Mouse (Mus musculus) lung, embryonic 16.5 days (tissue): Measurements from ENCODE around the gene Slc38a8. TPM values are rescaled to one million over a fixed set of nuclear protein-coding genes. Genes with fewer than 3 reads are reported as not detected.
A peak's percentile ranks its signal among the peaks of the same experiment; 100 is the strongest.

Experiments
- ATAC-seq: fragments of 200-750 bp; cut with Nextera tagmentation; 2 replicates; pipeline ENCODE4 v1.8.0; 2017; ENCODE audit warnings: low read depth, mild to moderate bottlenecking, moderate library complexity
- H3K27ac ChIP-seq: fragments of 300-500 bp; sonication (generic); 2 replicates; pipeline ENCODE4 v1.5.1; 2014; ENCODE audit warnings: mild to moderate bottlenecking, control low read depth, low read length
- H3K27me3 ChIP-seq: fragments of 300-500 bp; sonication (generic); 2 replicates; pipeline ENCODE4 v1.6.1; 2014; ENCODE audit warnings: low read depth, low read length, mixed read lengths; ENCODE audit not compliant: control insufficient read depth, insufficient read depth
- H3K36me3 ChIP-seq: fragments of 300-500 bp; sonication (generic); 2 replicates; pipeline ENCODE4 v1.6.1; 2014; ENCODE audit warnings: low read length; ENCODE audit not compliant: control insufficient read depth, insufficient read depth
- H3K4me1 ChIP-seq: fragments of 300-500 bp; sonication (generic); replicated peaks from 2 replicates; pipeline ENCODE4 v1.6.1; 2014; ENCODE audit warnings: low read length, mixed read lengths; ENCODE audit not compliant: control insufficient read depth, insufficient read depth
- H3K4me2 ChIP-seq: fragments of 300-500 bp; sonication (generic); 2 replicates; pipeline ENCODE4 v1.6.1; 2014; ENCODE audit warnings: low read depth, low read length, control low read depth
- H3K4me3 ChIP-seq: fragments of 300-500 bp; sonication (generic); 2 replicates; pipeline ENCODE4 v1.5.1; 2014; ENCODE audit warnings: mild to moderate bottlenecking, low read length, control low read depth
- H3K9ac ChIP-seq: fragments of 300-500 bp; sonication (generic); 2 replicates; pipeline ENCODE4 v1.6.1; 2014; ENCODE audit warnings: low read length, control low read depth
- H3K9me3 ChIP-seq: fragments of 300-500 bp; sonication (generic); 2 replicates; pipeline ENCODE4 v1.6.1; 2016; ENCODE audit warnings: low read length; ENCODE audit not compliant: control insufficient read depth
- WGBS: fragments of 180-500 bp; shearing (Covaris S2); extraction: QIAGEN DNeasy Blood & Tissue Kit; methylation state at CpG from one replicate; pipeline ENCODE4 v1.1.7; 2014; 5-methylcytosine and 5-hydroxymethylcytosine counted together
- polyA plus RNA-seq: library from polyadenylated mRNA; unstranded; fragments of >200 nt; fragmentation: Nextera tagmentation; extraction: Ambion mirVana; gene quantifications from 2 replicates; pipeline ENCODE4 v1.2.1, GENCODE M21; 2015

Gene Slc38a8
- polyA plus RNA-seq, result not detected in 2 replicates

- no peak within 1 kb of the TSS; the same call in 1 of the 2 replicates for H3K9ac ChIP-seq
Observed at GRCm38 (mm10) chr8:119501598-119501997, at the start of gene Slc38a8. Gene Slc38a8, minus strand, starts transcription at chr8:119501698.

GRCm38 (mm10) chr8:119548560-119549113, 47.1 kb upstream of the Slc38a8 start:
- peaks cover 16% of the 10 kb centered on the region for H3K36me3 ChIP-seq
- peaks cover 3% of the 10 kb centered on the region; the same call in 1 of the 2 replicates for H3K4me1 ChIP-seq
- no peak overlapping the region for H3K9ac ChIP-seq
- no peak overlapping the region for H3K4me3 ChIP-seq
- no peak overlapping the region for H3K4me2 ChIP-seq
- WGBS, result 62% methylated on average over 7 of the region's 7 CpGs
- H3K27me3 ChIP-seq, result no peaks in the 10 kb centered on the region
- ATAC-seq, result no peak
- H3K9me3 ChIP-seq, result no peaks in the 10 kb centered on the region
- H3K27ac ChIP-seq, result no peak overlapping the region

More at GRCm38 (mm10) chr8:119501598-119501997, at the start of gene Slc38a8:
- no peak within 1 kb of the TSS for H3K27ac ChIP-seq
- 0 out of 2 replicates have a peak, but pooled peaks cover 2% of the 10 kb centered on the region for H3K36me3 ChIP-seq
- H3K9me3 ChIP-seq, result no peaks in the 10 kb centered on the region
- no peak within 1 kb of the TSS for H3K4me3 ChIP-seq
- no peaks in the 10 kb centered on the region for H3K27me3 ChIP-seq
- ATAC-seq, result no peak
- WGBS, result 28% methylated on average over 5 of the region's 5 CpGs
- H3K4me1 ChIP-seq, result 0 out of 2 replicates have a peak, but pooled peaks cover 4% of the 10 kb centered on the region
- no peak within 1 kb of the TSS for H3K4me2 ChIP-seq

GRCm38 (mm10) chr8:119547019-119547691, 45.7 kb upstream of the Slc38a8 start:
- peak; percentile 36; the same call in 1 of the 2 replicates for ATAC-seq
- no peaks in the 10 kb centered on the region for H3K27me3 ChIP-seq
- H3K4me1 ChIP-seq, result no peaks in the 10 kb centered on the region
- no peak overlapping the region for H3K4me3 ChIP-seq
- H3K27ac ChIP-seq, result no peak overlapping the region
- H3K4me2 ChIP-seq, result no peak overlapping the region
- H3K36me3 ChIP-seq, result peaks cover 26% of the 10 kb centered on the region
- no peak overlapping the region for H3K9ac ChIP-seq
- no peaks in the 10 kb centered on the region for H3K9me3 ChIP-seq
- WGBS, result 58% methylated on average over 18 of the region's 18 CpGs

GRCm38 (mm10) chr8:119545791-119546190, 44.3 kb upstream of the Slc38a8 start:
- Histone ChIP-seq H3K9ac (no peak overlapping the region), H3K27me3 (no peaks in the 10 kb centered on the region), H3K4me1 (no peaks in the 10 kb centered on the region), H3K4me3 (no peak overlapping the region), H3K9me3 (no peaks in the 10 kb centered on the region), H3K4me2 (no peak overlapping the region), H3K27ac (no peak overlapping the region), H3K36me3 (peaks cover 34% of the 10 kb centered on the region)
- ATAC-seq, result no peak
- 92% methylated on average over 6 of the region's 6 CpGs for WGBS

GRCm38 (mm10) chr8:119545180-119545579, 43.7 kb upstream of the Slc38a8 start:
- Histone ChIP-seq H3K4me2 (no peak overlapping the region), H3K36me3 (peaks cover 40% of the 10 kb centered on the region), H3K9ac (no peak overlapping the region), H3K9me3 (no peaks in the 10 kb centered on the region), H3K27ac (no peak overlapping the region), H3K4me3 (no peak overlapping the region), H3K27me3 (no peaks in the 10 kb centered on the region), H3K4me1 (no peaks in the 10 kb centered on the region)
- ATAC-seq, result no peak
- 74% methylated on average over 6 of the region's 6 CpGs for WGBS

GRCm38 (mm10) chr8:119544606-119545005, 43.1 kb upstream of the Slc38a8 start:
- no peak overlapping the region for H3K4me3 ChIP-seq
- H3K27ac ChIP-seq, result no peak overlapping the region
- H3K4me1 ChIP-seq, result no peaks in the 10 kb centered on the region
- no peaks in the 10 kb centered on the region for H3K9me3 ChIP-seq
- no peak overlapping the region for H3K9ac ChIP-seq
- H3K36me3 ChIP-seq, result peaks cover 43% of the 10 kb centered on the region
- no peak overlapping the region for H3K4me2 ChIP-seq
- ATAC-seq, result no peak
- no peaks in the 10 kb centered on the region for H3K27me3 ChIP-seq
- 80% methylated on average over 3 of the region's 3 CpGs for WGBS

- H3K36me3 ChIP-seq, result peaks cover 72% of the 10 kb centered on the region
- H3K4me3 ChIP-seq, result no peak overlapping the region
- no peak for ATAC-seq
- H3K27ac ChIP-seq, result no peak overlapping the region
- H3K4me2 ChIP-seq, result no peak overlapping the region
- WGBS, result 83% methylated on average over 9 of the region's 9 CpGs
- no peaks in the 10 kb centered on the region for H3K4me1 ChIP-seq
- no peaks in the 10 kb centered on the region for H3K27me3 ChIP-seq
- H3K9me3 ChIP-seq, result no peaks in the 10 kb centered on the region
- no peak overlapping the region for H3K9ac ChIP-seq
Observed at GRCm38 (mm10) chr8:119531973-119532372, 30.5 kb upstream of the Slc38a8 start.

GRCm38 (mm10) chr8:119531397-119531796, 29.9 kb upstream of the Slc38a8 start:
- H3K4me1 ChIP-seq, result no peaks in the 10 kb centered on the region
- no peak overlapping the region for H3K27ac ChIP-seq
- H3K9ac ChIP-seq, result no peak overlapping the region
- H3K9me3 ChIP-seq, result no peaks in the 10 kb centered on the region
- H3K4me2 ChIP-seq, result no peak overlapping the region
- no peak overlapping the region for H3K4me3 ChIP-seq
- no peaks in the 10 kb centered on the region for H3K27me3 ChIP-seq
- H3K36me3 ChIP-seq, result peaks cover 72% of the 10 kb centered on the region
- 89% methylated on average over 3 of the region's 3 CpGs for WGBS
- no peak for ATAC-seq

- H3K27ac ChIP-seq, result no peak overlapping the region
- 75% methylated on average over 6 of the region's 6 CpGs for WGBS
- H3K9me3 ChIP-seq, result no peaks in the 10 kb centered on the region
- no peaks in the 10 kb centered on the region for H3K4me1 ChIP-seq
- no peak for ATAC-seq
- H3K4me2 ChIP-seq, result no peak overlapping the region
- H3K9ac ChIP-seq, result no peak overlapping the region
- no peaks in the 10 kb centered on the region for H3K27me3 ChIP-seq
- H3K36me3 ChIP-seq, result peaks cover 70% of the 10 kb centered on the region
- no peak overlapping the region for H3K4me3 ChIP-seq
Observed at GRCm38 (mm10) chr8:119530937-119531336, 29.4 kb upstream of the Slc38a8 start.
